Mouse (Mus musculus) limb, embryonic 13.5 days (tissue): ENCODE measurements around the gene Gm17622. TPM values are rescaled to one million over a fixed set of nuclear protein-coding genes. Genes with fewer than 3 reads are reported as not detected.

Experiments
- ATAC-seq: fragments of 200-750 bp; cut with Nextera tagmentation; 2 replicates; pipeline ENCODE4 v1.8.0; 2017; ENCODE audit warnings: low read depth, moderate number of reproducible peaks, moderate TSS enrichment; ENCODE audit not compliant: low FRiP score
- H3K27ac ChIP-seq: fragments of 300-500 bp; sonication (generic); 2 replicates; pipeline ENCODE4 v1.5.1; 2015; ENCODE audit warnings: inconsistent platforms, mild to moderate bottlenecking, moderate library complexity
- H3K27me3 ChIP-seq: fragments of 300-500 bp; sonication (generic); 2 replicates; pipeline ENCODE4 v1.6.1; 2015; ENCODE audit warnings: mild to moderate bottlenecking, inconsistent platforms
- H3K36me3 ChIP-seq: fragments of 300-500 bp; sonication (generic); 2 replicates; pipeline ENCODE4 v1.6.1; 2015; ENCODE audit warnings: inconsistent platforms, mild to moderate bottlenecking, moderate library complexity
- H3K4me1 ChIP-seq: fragments of 300-500 bp; sonication (generic); 2 replicates; pipeline ENCODE4 v1.6.1; 2015; ENCODE audit warnings: inconsistent platforms
- H3K4me2 ChIP-seq: fragments of 300-500 bp; sonication (generic); replicated peaks from 2 replicates; pipeline ENCODE4 v1.6.1; 2015; ENCODE audit warnings: inconsistent platforms, mild to moderate bottlenecking, moderate library complexity
- H3K4me3 ChIP-seq: fragments of 300-500 bp; sonication (generic); 2 replicates; pipeline ENCODE4 v1.5.1; 2015; ENCODE audit warnings: moderate library complexity, mild to moderate bottlenecking, inconsistent platforms
- H3K9ac ChIP-seq: fragments of 300-500 bp; sonication (generic); 2 replicates; pipeline ENCODE4 v1.6.1; 2015; ENCODE audit warnings: mild to moderate bottlenecking, inconsistent platforms
- H3K9me3 ChIP-seq: fragments of 300-500 bp; sonication (generic); 2 replicates; pipeline ENCODE4 v1.6.1; 2016; ENCODE audit warnings: inconsistent platforms
- WGBS: fragments of 180-500 bp; shearing (Covaris S2); methylation state at CpG from one replicate; pipeline ENCODE4 v1.1.7; 2015; 5-methylcytosine and 5-hydroxymethylcytosine counted together
- polyA plus RNA-seq: library from polyadenylated mRNA; unstranded; fragments of >200 nt; fragmentation: Nextera tagmentation; extraction: Ambion mirVana; gene quantifications from 2 replicates; pipeline ENCODE4 v1.2.1, GENCODE M21; 2015

The Gm17622 gene
- polyA plus RNA-seq, 1 experiment from 2014 or later = not detected

- H3K4me1 ChIP-seq = 0 out of 2 replicates have a peak, but pooled peaks cover 3% of the 10 kb centered on the region
- no peaks in the 10 kb centered on the region for H3K27me3 ChIP-seq
- H3K9me3 ChIP-seq = no peaks in the 10 kb centered on the region
- no peaks in the 10 kb centered on the region for H3K36me3 ChIP-seq
- no peak overlapping the region for H3K4me3 ChIP-seq
- 43% methylated on average over 5 of the region's 5 CpGs for WGBS
- no peak overlapping the region for H3K27ac ChIP-seq
- H3K4me2 ChIP-seq = no peak overlapping the region
- no peak overlapping the region for H3K9ac ChIP-seq
- no peak for ATAC-seq
These were observed 21.4 kb downstream of the Gm17622 start for GRCm38 (mm10) chr13:96511893-96512292.

GRCm38 (mm10) chr13:96514154-96514942 is 23.8 kb downstream of the Gm17622 start:
- Histone ChIP-seq H3K27me3 (no peaks in the 10 kb centered on the region), H3K4me3 (no peak overlapping the region), H3K4me2 (no peak overlapping the region), H3K36me3 (no peaks in the 10 kb centered on the region), H3K9ac (no peak overlapping the region), H3K4me1 (0 out of 2 replicates have a peak, but pooled peaks cover 3% of the 10 kb centered on the region), H3K9me3 (no peaks in the 10 kb centered on the region), H3K27ac (no peak overlapping the region)
- 82% methylated on average over 5 of the region's 5 CpGs for WGBS
- no peak for ATAC-seq

GRCm38 (mm10) chr13:96516249-96516648 is 25.7 kb downstream of the Gm17622 start:
- ATAC-seq = no peak
- Histone ChIP-seq H3K9me3 (no peaks in the 10 kb centered on the region), H3K4me2 (no peak overlapping the region), H3K4me1 (0 out of 2 replicates have a peak, but pooled peaks cover 3% of the 10 kb centered on the region), H3K27me3 (no peaks in the 10 kb centered on the region), H3K27ac (no peak overlapping the region), H3K36me3 (no peaks in the 10 kb centered on the region), H3K9ac (no peak overlapping the region), H3K4me3 (no peak overlapping the region)
- 82% methylated on average over 9 of the region's 9 CpGs for WGBS

- no peaks in the 10 kb centered on the region for H3K4me1 ChIP-seq
- H3K36me3 ChIP-seq = no peaks in the 10 kb centered on the region
- H3K9ac ChIP-seq = no peak overlapping the region
- no peak overlapping the region for H3K4me2 ChIP-seq
- no peak for ATAC-seq
- H3K27me3 ChIP-seq = no peaks in the 10 kb centered on the region
- 92% methylated on average over 2 of the region's 2 CpGs for WGBS
- H3K4me3 ChIP-seq = no peak overlapping the region
- H3K9me3 ChIP-seq = no peaks in the 10 kb centered on the region
- no peak overlapping the region for H3K27ac ChIP-seq
These were observed 26.8 kb downstream of the Gm17622 start for GRCm38 (mm10) chr13:96517335-96517734.

GRCm38 (mm10) chr13:96521294-96521693 is 30.8 kb downstream of the Gm17622 start:
- no peak overlapping the region for H3K4me3 ChIP-seq
- H3K4me2 ChIP-seq = no peak overlapping the region
- WGBS = 82% methylated on average over 3 of the region's 3 CpGs
- ATAC-seq = no peak
- H3K9me3 ChIP-seq = no peaks in the 10 kb centered on the region
- H3K4me1 ChIP-seq = no peaks in the 10 kb centered on the region
- H3K27ac ChIP-seq = no peak overlapping the region
- no peaks in the 10 kb centered on the region for H3K36me3 ChIP-seq
- no peaks in the 10 kb centered on the region for H3K27me3 ChIP-seq
- no peak overlapping the region for H3K9ac ChIP-seq

- Histone ChIP-seq H3K36me3 (no peaks in the 10 kb centered on the region), H3K9me3 (no peaks in the 10 kb centered on the region), H3K4me3 (no peak overlapping the region), H3K9ac (no peak overlapping the region), H3K27me3 (no peaks in the 10 kb centered on the region), H3K4me2 (no peak overlapping the region), H3K27ac (no peak overlapping the region), H3K4me1 (no peaks in the 10 kb centered on the region)
- 99% methylated on average over 3 of the region's 3 CpGs for WGBS
- no peak for ATAC-seq
These were observed 36.5 kb downstream of the Gm17622 start for GRCm38 (mm10) chr13:96527022-96527421.

- 86% methylated on average over 11 of the region's 11 CpGs for WGBS
- Histone ChIP-seq H3K36me3 (no peaks in the 10 kb centered on the region), H3K9ac (no peak overlapping the region), H3K9me3 (no peaks in the 10 kb centered on the region), H3K4me3 (no peak overlapping the region), H3K27ac (no peak overlapping the region), H3K4me1 (no peaks in the 10 kb centered on the region), H3K27me3 (no peaks in the 10 kb centered on the region), H3K4me2 (no peak overlapping the region)
- ATAC-seq = no peak
These were observed 37.3 kb downstream of the Gm17622 start for GRCm38 (mm10) chr13:96527856-96528255.

GRCm38 (mm10) chr13:96528776-96529175 is 38.2 kb downstream of the Gm17622 start:
- Histone ChIP-seq H3K4me1 (no peaks in the 10 kb centered on the region), H3K27ac (no peak overlapping the region), H3K27me3 (no peaks in the 10 kb centered on the region), H3K36me3 (no peaks in the 10 kb centered on the region), H3K9ac (no peak overlapping the region), H3K4me3 (no peak overlapping the region), H3K4me2 (no peak overlapping the region), H3K9me3 (no peaks in the 10 kb centered on the region)
- no peak for ATAC-seq
- WGBS = 78% methylated on average over 3 of the region's 3 CpGs

GRCm38 (mm10) chr13:96529542-96529941 is 39.0 kb downstream of the Gm17622 start:
- Histone ChIP-seq H3K4me1 (no peaks in the 10 kb centered on the region), H3K4me3 (no peak overlapping the region)

GRCm38 (mm10) chr13:96530064-96530463 is 39.5 kb downstream of the Gm17622 start:
- H3K4me1 ChIP-seq = no peaks in the 10 kb centered on the region
- H3K27ac ChIP-seq = no peak overlapping the region
- no peaks in the 10 kb centered on the region for H3K27me3 ChIP-seq
- WGBS = 90% methylated on average over 9 of the region's 9 CpGs
- ATAC-seq = no peak
- no peaks in the 10 kb centered on the region for H3K9me3 ChIP-seq
- H3K4me3 ChIP-seq = no peak overlapping the region
- no peak overlapping the region for H3K9ac ChIP-seq
- no peak overlapping the region for H3K4me2 ChIP-seq
- no peaks in the 10 kb centered on the region for H3K36me3 ChIP-seq

More at GRCm38 (mm10) chr13:96529542-96529941, 39.0 kb downstream of the Gm17622 start:
- 95% methylated on average over 3 of the region's 3 CpGs for WGBS
- no peak overlapping the region for H3K27ac ChIP-seq
- no peaks in the 10 kb centered on the region for H3K9me3 ChIP-seq
- H3K27me3 ChIP-seq = no peaks in the 10 kb centered on the region
- no peaks in the 10 kb centered on the region for H3K36me3 ChIP-seq
- no peak overlapping the region for H3K4me2 ChIP-seq
- no peak for ATAC-seq
- no peak overlapping the region for H3K9ac ChIP-seq

- no peaks in the 10 kb centered on the region for H3K4me1 ChIP-seq
- ATAC-seq = no peak
- no peak overlapping the region for H3K4me3 ChIP-seq
- no peaks in the 10 kb centered on the region for H3K36me3 ChIP-seq
- H3K27me3 ChIP-seq = no peaks in the 10 kb centered on the region
- no peak overlapping the region for H3K9ac ChIP-seq
- H3K4me2 ChIP-seq = no peak overlapping the region
- no peak overlapping the region for H3K27ac ChIP-seq
- WGBS = 88% methylated on average over 6 of the region's 6 CpGs
- no peaks in the 10 kb centered on the region for H3K9me3 ChIP-seq
These were observed 41.6 kb downstream of the Gm17622 start for GRCm38 (mm10) chr13:96532176-96532575.

GRCm38 (mm10) chr13:96533742-96534141 is 43.2 kb downstream of the Gm17622 start:
- Histone ChIP-seq H3K9ac (no peak overlapping the region), H3K27ac (no peak overlapping the region), H3K27me3 (no peaks in the 10 kb centered on the region), H3K36me3 (no peaks in the 10 kb centered on the region), H3K4me3 (no peak overlapping the region), H3K4me1 (no peaks in the 10 kb centered on the region), H3K9me3 (no peaks in the 10 kb centered on the region), H3K4me2 (no peak overlapping the region)
- WGBS = 60% methylated on average over 2 of the region's 2 CpGs
- no peak for ATAC-seq
